Mouse (Mus musculus) left cerebral cortex, adult 18-20 months (tissue): ENCODE results near the gene Hist1h2be. TPM values are rescaled to one million over a fixed set of nuclear protein-coding genes. Genes with fewer than 3 reads are reported as not detected.
"Not testable (repeated sequence)": the region's sequence is repeated elsewhere in the genome, so short reads cannot be mapped to it uniquely, and the experiment has no call there.

Source experiments
- DNase-seq, 2 experiments: peaks; one replicate each; pipeline ENCODE4 v3.0.0; 2021 to 2022; ENCODE audit warnings: low spot score in 2 of 2, mixed read lengths in 1 of 2
- total RNA-seq, 2 experiments: library from RNA; stranded (reverse); gene quantifications; 2 replicates each; pipeline ENCODE4 v1.2.3; 2021

Gene Hist1h2be
- total RNA-seq, 2 experiments from 2014 or later = 7.9 TPM

- DNase-seq = peak; percentile 79 to 89
Measured at GRCm38 (mm10) chr13:23573898-23574524, 46.9 kb downstream of the Hist1h2be start, which contains the start of the genes Hist1h2bf and Hist1h2ad. TSS of gene Hist1h2bf (minus strand) at chr13:23574196. TSS of gene Hist1h2ad (plus strand) at chr13:23574381.

- DNase-seq = not testable (repeated sequence)
Measured at GRCm38 (mm10) chr13:23573034-23573897, 47.7 kb downstream of the Hist1h2be start.

GRCm38 (mm10) chr13:23572218-23573033, 48.5 kb downstream of the Hist1h2be start:
- DNase-seq = no peak

GRCm38 (mm10) chr13:23571504-23572217, 49.3 kb downstream of the Hist1h2be start:
- DNase-seq = not testable (repeated sequence)

GRCm38 (mm10) chr13:23571022-23571503, 49.9 kb downstream of the Hist1h2be start, which contains the start of the genes Hist1h2ae and Hist1h2bg:
TSS of gene Hist1h2ae (minus strand) at chr13:23571220.
TSS of gene Hist1h2bg (plus strand) at chr13:23571396.
- peak; percentile 50 to 73 for DNase-seq

- DNase-seq = not testable (repeated sequence)
Measured at GRCm38 (mm10) chr13:23570261-23571021, 50.5 kb downstream of the Hist1h2be start.

GRCm38 (mm10) chr13:23564482-23564881, 56.4 kb downstream of the Hist1h2be start:
- DNase-seq = no peak

GRCm38 (mm10) chr13:23562699-23563462, 58.0 kb downstream of the Hist1h2be start:
- DNase-seq = peak in 1 of 2 experiments; percentile 38

- DNase-seq = peak; percentile 85 to 92
Measured at GRCm38 (mm10) chr13:23561883-23562659, 58.9 kb downstream of the Hist1h2be start, which contains the start of gene Hist1h3e. TSS of gene Hist1h3e (minus strand) at chr13:23562369.

- not testable (repeated sequence) for DNase-seq
Measured at GRCm38 (mm10) chr13:23561531-23561882, 59.4 kb downstream of the Hist1h2be start.

- DNase-seq = not testable (repeated sequence)
Measured at GRCm38 (mm10) chr13:23560699-23561098, 60.2 kb downstream of the Hist1h2be start.

- no peak for DNase-seq
Measured at GRCm38 (mm10) chr13:23556906-23557305, 64.0 kb downstream of the Hist1h2be start.

GRCm38 (mm10) chr13:23555839-23556416, 65.0 kb downstream of the Hist1h2be start:
- peak; percentile 47 to 64 for DNase-seq

- DNase-seq = peak; percentile 69 to 84
Measured at GRCm38 (mm10) chr13:23554925-23555838, 65.7 kb downstream of the Hist1h2be start.

- no peak for DNase-seq
Measured at GRCm38 (mm10) chr13:23554393-23554792, 66.5 kb downstream of the Hist1h2be start.

- DNase-seq = no peak
Measured at GRCm38 (mm10) chr13:23552962-23553361, 68.0 kb downstream of the Hist1h2be start, which contains the start of gene Hist1h1d. TSS of gene Hist1h1d (plus strand) at chr13:23553262.
